In the genomic region with DNA sequence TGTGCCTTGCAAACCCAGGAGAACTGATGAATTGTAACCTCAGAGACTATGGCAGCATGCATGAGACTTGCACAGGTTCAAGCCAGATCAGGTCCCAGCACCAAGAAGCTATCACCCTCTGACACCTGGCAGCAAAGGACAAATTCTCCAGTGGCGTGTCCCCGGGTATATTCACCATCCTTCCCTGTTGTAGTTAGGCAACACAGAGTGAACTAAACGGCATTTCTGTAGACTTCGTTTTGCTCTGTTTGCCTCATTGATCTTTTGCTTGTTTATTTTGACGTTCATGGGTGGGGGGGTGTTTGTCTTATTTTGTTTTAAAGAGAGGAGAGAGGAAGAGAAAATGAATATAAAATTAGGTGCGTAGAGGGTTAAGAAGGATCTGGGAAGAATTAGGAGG, we compare ENCODE assay signal across 19 mouse cellular contexts. TPM values are rescaled to one million over a fixed set of nuclear protein-coding genes. Genes with fewer than 3 reads are reported as not detected.
DNase-seq lines count a peak whose midpoint lies in the region; ATAC-seq and TF ChIP-seq lines count a peak whose summit lies in the region.
"Had no signal": no experiment of that assay in that cellular context is flagged by ENCODE, and none has a peak within 500 bp of the region (broad histone marks: within the 10 kb centered on the region; RNA-seq: fewer than 3 reads in every experiment).

No protein-coding gene starts in this region.

- 31% methylated on average over 6 of the region's 6 CpGs for WGBS in liver, adult 2 months
- 78% methylated on average over 6 of the region's 6 CpGs for WGBS in liver, embryonic 12.5 days (ENCODE audit: insufficient replicate concordance)
- WGBS in liver, postnatal 0 days (ENCODE audit: insufficient replicate concordance): 72% methylated on average over 6 of the region's 6 CpGs

- H3K4me3 ChIP-seq in liver, adult 2 months (ENCODE audit: insufficient read depth, low read depth, low read length): no peak overlapping the region
- H3K4me3 ChIP-seq in liver, embryonic 12.5 days: no peak overlapping the region
- no peak overlapping the region for H3K4me3 ChIP-seq in liver, postnatal 0 days (ENCODE audit: low read depth, low read length)

- H3K27me3 ChIP-seq in liver, adult 2 months (ENCODE audit: control insufficient read depth, insufficient read depth, low read length): no peaks in the 10 kb centered on the region
- no peaks in the 10 kb centered on the region for H3K27me3 ChIP-seq in liver, embryonic 12.5 days (replicated peaks)
- H3K27me3 ChIP-seq in liver, postnatal 0 days (ENCODE audit: insufficient read depth, low read length): no peaks in the 10 kb centered on the region
- H3K27me3 ChIP-seq: CH12.LX, Patski had no signal

- no peak for TF ChIP-seq POLR2A in liver, adult 2 months (IDR thresholded peaks at IDR 0.05; ENCODE audit: extremely low read depth, insufficient read depth, low read length)

- H3K79me2 ChIP-seq in liver, adult 2 months (ENCODE audit: control insufficient read depth, insufficient read depth, low read length): peaks cover 10% of the 10 kb centered on the region

- H3K36me3 ChIP-seq in liver, adult 2 months (ENCODE audit: control insufficient read depth, insufficient read depth, low read length): peaks cover 81% of the 10 kb centered on the region
- peaks cover 91% of the 10 kb centered on the region for H3K36me3 ChIP-seq in liver, embryonic 12.5 days
- H3K36me3 ChIP-seq in liver, postnatal 0 days (replicated peaks; ENCODE audit: insufficient read depth, low read length): peaks cover 67% of the 10 kb centered on the region

- no peak overlapping the region for H3K9ac ChIP-seq in liver, adult 2 months (ENCODE audit: low read depth, low read length)
- H3K9ac ChIP-seq in liver, embryonic 12.5 days: no peak overlapping the region
- no peak overlapping the region for H3K9ac ChIP-seq in liver, postnatal 0 days (replicated peaks)

- ATAC-seq in liver, embryonic 12.5 days: no peak
- ATAC-seq in liver, postnatal 0 days: peak; percentile 70
- ATAC-seq: activated CD4-positive, CD25-positive, alpha-beta regulatory T cell, adult 4 months; CD4-positive, CD25-positive, alpha-beta regulatory T cell, adult 4 months; Patski had no signal

- peak overlapping the region; percentile 55 for H3K27ac ChIP-seq in liver, adult 2 months (replicated peaks; ENCODE audit: insufficient read depth, low read depth, low read length)
- no peak overlapping the region for H3K27ac ChIP-seq in liver, embryonic 12.5 days
- H3K27ac ChIP-seq in liver, postnatal 0 days (ENCODE audit: low read depth): 0 out of 2 replicates have a peak overlapping the region, but pooled peaks have one; percentile 44

- H3K4me2 ChIP-seq in liver, embryonic 12.5 days: no peak overlapping the region
- no peak overlapping the region for H3K4me2 ChIP-seq in liver, postnatal 0 days (ENCODE audit: low read depth, low read length)

- peaks cover 45% of the 10 kb centered on the region for H3K4me1 ChIP-seq in liver, adult 2 months (ENCODE audit: control insufficient read depth, insufficient read depth, low read length)
- no peaks in the 10 kb centered on the region for H3K4me1 ChIP-seq in liver, embryonic 12.5 days
- peaks cover 6% of the 10 kb centered on the region for H3K4me1 ChIP-seq in liver, postnatal 0 days (ENCODE audit: insufficient read depth)

- no peak for TF ChIP-seq EP300 in liver, postnatal 0 days (IDR thresholded peaks at IDR 0.05; ENCODE audit: low read depth)

- DNase-seq in liver, adult 2 months (ENCODE audit: extremely low read depth, low read depth, low spot score): peak; percentile 79
- DNase-seq in liver, postnatal 0 days: no peak
- DNase-seq in liver: no peak
- DNase-seq: adrenal gland, adult 2 months; adrenal gland, adult 8-10 months; adrenal gland, postnatal 10 days; adrenal gland, postnatal 14 days; adrenal gland, postnatal 25 days; adrenal gland, postnatal 36 days; B cell, adult 2 months; cerebellum, adult 11 months; cerebellum, adult 11-12 months; cerebellum, adult 18-20 months had no signal

- no peaks in the 10 kb centered on the region for H3K9me3 ChIP-seq in liver, embryonic 12.5 days (replicated peaks)
- no peaks in the 10 kb centered on the region for H3K9me3 ChIP-seq in liver, postnatal 0 days (ENCODE audit: low read length)
- H3K9me3 ChIP-seq: G1E had no signal

- no peak for TF ChIP-seq CTCF in liver, adult 2 months (IDR thresholded peaks at IDR 0.05; ENCODE audit: low read depth, low read length)
- TF ChIP-seq CTCF in liver, postnatal 0 days (IDR thresholded peaks at IDR 0.05; ENCODE audit: low read depth): no peak

RNA-seq across cellular contexts. Expression of a gene that starts 13.2 kb away (rescaled TPM):
- total RNA-seq in liver, adult 2 months (2014; rRNA removed): 228 and 265 TPM in 2 replicates
- polyA plus RNA-seq in liver, adult 2 months (2012; rRNA removed): 107 and 143 TPM in 2 replicates
- polyA plus RNA-seq in liver, embryonic 12.5 days (2016; fragmentation: Nextera tagmentation; extraction: Ambion mirVana): 27.4 and 29.2 TPM in 2 replicates
- 54.4 and 57.8 TPM in 2 replicates for polyA plus RNA-seq in liver, postnatal 0 days (2015; fragmentation: Nextera tagmentation; extraction: Ambion mirVana)

RNA-seq across cellular contexts. Expression of a gene that starts 26.0 kb away (rescaled TPM):
- 34.9 and 35.7 TPM in 2 replicates for total RNA-seq in liver, adult 2 months (2014; rRNA removed)
- polyA plus RNA-seq in liver, adult 2 months (2012; rRNA removed): 9.4 and 9.5 TPM in 2 replicates
- 33.7 and 35.1 TPM in 2 replicates for polyA plus RNA-seq in liver, embryonic 12.5 days (2016; fragmentation: Nextera tagmentation; extraction: Ambion mirVana)
- polyA plus RNA-seq in liver, postnatal 0 days (2015; fragmentation: Nextera tagmentation; extraction: Ambion mirVana): 32.6 and 33.7 TPM in 2 replicates
